Mouse (Mus musculus): ENCODE data around the gene Aoah.

Gene Aoah

DNA sequence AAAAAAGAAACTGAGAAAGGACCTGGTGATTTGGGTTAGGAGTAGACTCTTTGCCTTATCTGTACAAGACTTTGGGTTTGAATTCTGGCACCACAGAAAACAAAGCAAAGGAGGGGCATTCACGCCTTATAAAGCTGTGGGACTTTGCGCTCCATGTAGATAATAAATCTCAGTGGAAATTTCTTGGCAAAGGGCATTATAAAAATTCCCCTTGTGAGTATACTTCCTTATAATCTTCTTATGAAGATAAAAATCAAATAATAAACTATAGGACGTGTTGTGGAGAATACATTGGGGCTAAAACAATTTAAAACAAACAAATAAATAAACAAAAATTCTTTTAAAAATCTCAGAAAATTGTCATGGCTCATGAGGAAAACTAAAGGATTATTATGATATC is 280.9 kb downstream of the Aoah start, which contains the start of gene Olfr1370:
TSS of gene Olfr1370 (minus strand) at position 101 of the 400 bp plus-strand sequence.
- DNase-seq (ENCODE audit: low spot score) = no peak

DNA sequence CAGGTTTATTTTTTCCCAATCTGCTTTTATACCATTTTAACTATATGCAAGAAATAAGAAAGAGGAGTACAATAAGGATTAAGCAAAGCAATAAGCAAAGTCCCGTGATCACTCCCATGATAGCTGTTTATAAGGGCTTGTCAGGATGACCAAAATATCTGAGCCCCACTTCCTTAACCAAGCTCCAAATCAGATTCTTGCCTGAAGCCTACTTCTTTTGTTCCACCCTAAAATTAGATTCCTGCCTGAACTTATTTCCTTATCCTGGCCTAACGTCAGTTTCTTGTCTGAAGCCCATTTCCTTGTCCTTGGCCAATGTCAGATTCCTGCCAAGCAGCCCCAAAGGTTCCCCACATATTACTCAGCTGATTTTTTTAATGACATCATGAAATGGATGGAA is 288.8 kb downstream of the Aoah start:
- no peak for DNase-seq (ENCODE audit: low spot score)

All from urinary bladder, postnatal 25 days (tissue).